ENCODE assay signal across 19 mouse cellular contexts in the genomic region with DNA sequence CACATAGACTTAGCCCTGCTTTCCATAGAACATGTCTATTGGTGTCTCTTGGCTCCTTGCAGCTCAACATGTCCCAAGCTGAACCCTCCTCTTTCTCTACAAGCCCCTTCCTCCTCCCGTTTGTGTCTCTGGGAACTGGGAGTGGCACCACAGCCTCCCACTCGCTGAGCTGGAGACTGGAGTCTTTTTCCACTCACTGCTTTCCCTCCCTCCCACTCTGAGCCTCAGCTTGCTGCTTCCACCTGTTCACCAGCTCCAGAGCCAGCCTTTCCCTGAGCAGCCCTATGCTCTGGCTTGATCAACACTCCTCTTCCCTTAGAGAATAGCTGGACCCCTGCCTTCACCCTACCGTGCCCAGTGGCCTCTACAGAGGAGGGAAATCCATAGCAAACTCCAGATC.
DNase-seq lines count a peak whose midpoint lies in the region; ATAC-seq lines count a peak whose summit lies in the region.
"Had no signal": no experiment of that assay in that cellular context is flagged by ENCODE, and none has a peak within 500 bp of the region (broad histone marks: within the 10 kb centered on the region; RNA-seq: fewer than 3 reads in every experiment).

No protein-coding gene starts in this region.

- no peaks in the 10 kb centered on the region for H3K4me1 ChIP-seq in midbrain, embryonic 14.5 days (ENCODE audit: control insufficient read depth, insufficient read depth, low read length)
- H3K4me1 ChIP-seq: embryonic facial prominence, embryonic 12.5 days; limb, embryonic 10.5 days; liver, embryonic 13.5 days had no signal

- no peak overlapping the region for H3K4me2 ChIP-seq in midbrain, embryonic 14.5 days (ENCODE audit: low read length)
- H3K4me2 ChIP-seq: embryonic facial prominence, embryonic 12.5 days; liver, embryonic 13.5 days; midbrain, embryonic 11.5 days had no signal

- 68% methylated on average over 3 of the region's 3 CpGs for WGBS in midbrain, embryonic 14.5 days

- no peaks in the 10 kb centered on the region for H3K27me3 ChIP-seq in midbrain, embryonic 14.5 days (ENCODE audit: control insufficient read depth, insufficient read depth, low read length)
- H3K27me3 ChIP-seq: embryonic facial prominence, embryonic 12.5 days; liver, embryonic 13.5 days had no signal

- no peak overlapping the region for H3K27ac ChIP-seq in midbrain, embryonic 14.5 days (replicated peaks; ENCODE audit: low read depth, low read length)
- H3K27ac ChIP-seq: embryonic facial prominence, embryonic 12.5 days; heart, embryonic 10.5 days; kidney, postnatal 0 days; limb, embryonic 10.5 days; liver, embryonic 13.5 days had no signal

- no peak for ATAC-seq in midbrain, embryonic 14.5 days (ENCODE audit: low FRiP score, low TSS enrichment)

- no peak overlapping the region for H3K4me3 ChIP-seq in midbrain, embryonic 14.5 days (replicated peaks; ENCODE audit: low read depth, low read length)
- H3K4me3 ChIP-seq: embryonic facial prominence, embryonic 12.5 days; heart, embryonic 10.5 days; limb, embryonic 10.5 days; liver, embryonic 13.5 days had no signal

- no peak overlapping the region for H3K9ac ChIP-seq in midbrain, embryonic 14.5 days (replicated peaks; ENCODE audit: low read length)
- H3K9ac ChIP-seq: embryonic facial prominence, embryonic 12.5 days; liver, embryonic 13.5 days had no signal

- peaks cover 3% of the 10 kb centered on the region; the same call in 1 of the 2 replicates for H3K36me3 ChIP-seq in midbrain, embryonic 14.5 days (ENCODE audit: control insufficient read depth, insufficient read depth, low read length)
- H3K36me3 ChIP-seq: embryonic facial prominence, embryonic 12.5 days; heart, embryonic 10.5 days; limb, embryonic 10.5 days; liver, embryonic 13.5 days had no signal

- DNase-seq in layer of hippocampus, adult 11-12 months (ENCODE audit: low spot score): peak; percentile 65
- DNase-seq in layer of hippocampus, postnatal 25 days (ENCODE audit: extremely low spot score in 1 of 2, low spot score in 1 of 2): no peak
- DNase-seq in cerebellum, postnatal 25 days: peak; percentile 72 to 77
- DNase-seq in layer of hippocampus, adult 9-11 months: peak; percentile 83
- DNase-seq in right cerebral cortex, postnatal 10 days (ENCODE audit: low spot score in 2 of 2): peak; percentile 82 to 92
- no peak for DNase-seq in lung, postnatal 14 days
- DNase-seq in urinary bladder, postnatal 25 days (ENCODE audit: low spot score): no peak
- no peak for DNase-seq in midbrain, embryonic 14.5 days
- DNase-seq: adrenal gland, postnatal 25 days; B cell, adult 2 months; gastrocnemius, postnatal 10 days; heart, postnatal 4 days; liver, embryonic 13.5 days; lung, postnatal 10 days had no signal

- no peaks in the 10 kb centered on the region for H3K9me3 ChIP-seq in midbrain, embryonic 14.5 days (ENCODE audit: control insufficient read depth, low read length)
- H3K9me3 ChIP-seq: embryonic facial prominence, embryonic 12.5 days; heart, embryonic 10.5 days; limb, embryonic 10.5 days; liver, embryonic 13.5 days had no signal

Comparison
In these comparisons a context has a peak if more than half of its experiments do, and no peak if none do; other contexts are left out.
1. DNase-seq: peak in layer of hippocampus, adult 11-12 months (single experiment), cerebellum, postnatal 25 days (2 of 2), layer of hippocampus, adult 9-11 months (single experiment) and right cerebral cortex, postnatal 10 days (2 of 2); none in layer of hippocampus, postnatal 25 days (0 of 2), lung, postnatal 14 days (single experiment), urinary bladder, postnatal 25 days (single experiment) and midbrain, embryonic 14.5 days (single experiment).